ENCODE assay signal across 8 mouse cellular contexts in the genomic region with DNA sequence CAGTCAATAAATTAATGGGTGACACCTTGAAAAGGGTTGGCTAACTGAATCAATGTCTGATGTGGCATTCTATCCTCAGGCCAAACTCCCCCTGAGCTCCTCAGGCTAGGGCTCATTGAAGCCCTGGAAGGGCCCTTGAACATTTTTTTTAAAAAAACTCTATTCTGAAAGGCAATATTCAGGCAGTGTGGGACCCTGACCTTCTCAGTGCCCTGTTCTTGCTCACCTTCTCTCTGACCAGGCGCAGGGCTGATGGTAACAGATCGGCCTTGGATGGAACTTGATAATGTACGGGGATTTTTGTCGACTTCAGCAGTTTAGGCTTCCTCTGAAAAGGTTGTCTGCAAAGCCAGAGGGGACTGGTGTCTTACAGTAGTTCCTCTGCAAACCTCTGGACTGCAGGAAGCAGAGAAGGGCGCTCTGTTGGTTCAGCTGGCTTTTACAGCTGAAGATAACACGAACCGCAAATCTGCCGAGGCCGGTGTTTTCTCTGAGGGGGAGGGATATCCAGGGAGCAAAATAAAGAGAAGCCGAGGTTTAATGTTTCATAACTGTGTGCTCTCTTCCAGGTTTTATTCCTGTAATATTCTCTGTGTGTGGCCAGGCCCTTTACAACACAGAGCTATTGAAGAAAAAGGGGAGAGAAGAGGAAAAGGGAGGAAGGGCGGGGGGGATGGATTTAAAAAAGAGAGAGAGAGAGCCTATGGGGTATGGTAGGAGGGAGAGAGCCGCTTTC.
A peak's percentile ranks its signal among the peaks of the same experiment; 100 is the strongest.
DNase-seq lines count a peak whose midpoint lies in the region; ATAC-seq and TF ChIP-seq lines count a peak whose summit lies in the region.

No protein-coding gene starts in this region.

- H3K27me3 ChIP-seq in kidney, postnatal 0 days (ENCODE audit: insufficient read depth, low read length) = no peaks in the 10 kb centered on the region
- no peaks in the 10 kb centered on the region for H3K27me3 ChIP-seq in neural tube, embryonic 11.5 days (ENCODE audit: control insufficient read depth, insufficient read depth, low read length)
- H3K27me3 ChIP-seq in lung, postnatal 0 days (replicated peaks; ENCODE audit: insufficient read depth, low read length) = no peaks in the 10 kb centered on the region

- no peak overlapping the region for H3K9ac ChIP-seq in kidney, postnatal 0 days (ENCODE audit: low read depth, low read length)
- no peak overlapping the region for H3K9ac ChIP-seq in neural tube, embryonic 11.5 days (ENCODE audit: low read length)
- no peak overlapping the region for H3K9ac ChIP-seq in lung, postnatal 0 days (replicated peaks; ENCODE audit: low read depth)

- no peak for TF ChIP-seq EP300 in lung, postnatal 0 days (IDR thresholded peaks at IDR 0.05)

- DNase-seq in kidney, postnatal 0 days (ENCODE audit: low spot score) = peak; percentile 68
- no peak for DNase-seq in kidney, adult 8-10 months
- DNase-seq in adrenal gland, postnatal 10 days = peak; percentile 27
- peak; percentile 55 for DNase-seq in neural tube, embryonic 11.5 days (ENCODE audit: low spot score)
- no peak for DNase-seq in layer of hippocampus, adult 8-10 months (ENCODE audit: low spot score in 2 of 2)
- DNase-seq in lung, postnatal 0 days (ENCODE audit: low spot score) = no peak
- no peak for DNase-seq in spleen, postnatal 10 days (ENCODE audit: low spot score in 2 of 2)

- H3K27ac ChIP-seq in kidney, postnatal 0 days = no peak overlapping the region
- H3K27ac ChIP-seq in neural tube, embryonic 11.5 days (ENCODE audit: low read depth, low read length) = no peak overlapping the region; the same call in 1 of the 2 replicates
- no peak overlapping the region for H3K27ac ChIP-seq in lung, postnatal 0 days (ENCODE audit: low read length)

- H3K4me1 ChIP-seq in kidney, postnatal 0 days (replicated peaks; ENCODE audit: insufficient read depth, low read length) = no peaks in the 10 kb centered on the region
- H3K4me1 ChIP-seq in neural tube, embryonic 11.5 days (ENCODE audit: control insufficient read depth, insufficient read depth, low read length) = no peaks in the 10 kb centered on the region
- no peaks in the 10 kb centered on the region for H3K4me1 ChIP-seq in lung, postnatal 0 days (ENCODE audit: insufficient read depth, low read depth, low read length)

- WGBS in kidney, postnatal 0 days = 14% methylated on average over 12 of the region's 12 CpGs
- 47% methylated on average over 12 of the region's 12 CpGs for WGBS in neural tube, embryonic 11.5 days
- WGBS in lung, postnatal 0 days = 32% methylated on average over 12 of the region's 12 CpGs

- ATAC-seq in kidney, postnatal 0 days (replicated peaks; ENCODE audit: low FRiP score, low read depth) = no peak
- peak; percentile 74 for ATAC-seq in inflammation-experienced regulatory T-cells, adult 6 months
- ATAC-seq in neural tube, embryonic 11.5 days (ENCODE audit: insufficient read depth, low FRiP score, low TSS enrichment) = no peak
- no peak for ATAC-seq in lung, postnatal 0 days

- H3K9me3 ChIP-seq in kidney, postnatal 0 days (replicated peaks; ENCODE audit: low read length) = no peaks in the 10 kb centered on the region
- H3K9me3 ChIP-seq in neural tube, embryonic 11.5 days (ENCODE audit: control insufficient read depth, low read length) = no peaks in the 10 kb centered on the region
- no peaks in the 10 kb centered on the region for H3K9me3 ChIP-seq in lung, postnatal 0 days (ENCODE audit: low read length)

- H3K36me3 ChIP-seq in kidney, postnatal 0 days (ENCODE audit: insufficient read depth, low read length) = no peaks in the 10 kb centered on the region
- no peaks in the 10 kb centered on the region for H3K36me3 ChIP-seq in neural tube, embryonic 11.5 days (ENCODE audit: control insufficient read depth, insufficient read depth, low read length)
- no peaks in the 10 kb centered on the region for H3K36me3 ChIP-seq in lung, postnatal 0 days (ENCODE audit: insufficient read depth, low read length)

- no peak overlapping the region for H3K4me3 ChIP-seq in kidney, postnatal 0 days (replicated peaks; ENCODE audit: low read depth, low read length)
- no peak overlapping the region for H3K4me3 ChIP-seq in neural tube, embryonic 11.5 days (ENCODE audit: low read depth, low read length)
- no peak overlapping the region for H3K4me3 ChIP-seq in lung, postnatal 0 days (ENCODE audit: low read depth, low read length)

- no peak overlapping the region; the same call in 1 of the 2 replicates for H3K4me2 ChIP-seq in kidney, postnatal 0 days (ENCODE audit: low read length)
- H3K4me2 ChIP-seq in neural tube, embryonic 11.5 days (ENCODE audit: low read depth) = no peak overlapping the region
- no peak overlapping the region for H3K4me2 ChIP-seq in lung, postnatal 0 days (replicated peaks; ENCODE audit: low read depth, low read length)

- TF ChIP-seq CTCF in kidney, postnatal 0 days (IDR thresholded peaks at IDR 0.05; ENCODE audit: low read depth) = no peak
- no peak for TF ChIP-seq CTCF in lung, postnatal 0 days (IDR thresholded peaks at IDR 0.05)

Comparison
In these comparisons a context has a peak if more than half of its experiments do, and no peak if none do; other contexts are left out.
1. DNase-seq: peak in kidney, postnatal 0 days (single experiment), adrenal gland, postnatal 10 days (single experiment) and neural tube, embryonic 11.5 days (single experiment); none in kidney, adult 8-10 months (0 of 2), layer of hippocampus, adult 8-10 months (0 of 2), lung, postnatal 0 days (single experiment) and spleen, postnatal 10 days (0 of 2).